Mouse (Mus musculus) gastrocnemius, postnatal 36 days (tissue): ENCODE data around the gene Picalm. TPM values are rescaled to one million over a fixed set of nuclear protein-coding genes. Genes with fewer than 3 reads are reported as not detected.

Experiments used
- total RNA-seq, 2 experiments: library from RNA; stranded (reverse); gene quantifications; 2 replicates each; pipeline ENCODE4 v1.2.3; 2021

Gene Picalm
- total RNA-seq, 2 experiments from 2014 or later = 87.8 to 90.7 TPM

Other genes with a start within 250 kb of the Picalm start
- not detected for gene Ccdc81, start 226.6 kb upstream of the Picalm start, total RNA-seq
- 100 to 1,000 TPM; 105 to 107 TPM for gene Hikeshi, start 189.0 kb upstream of the Picalm start, total RNA-seq
- gene Eed, start 149.2 kb upstream of the Picalm start, total RNA-seq = 10 to 100 TPM; 29.1 to 30.6 TPM
- gene Ccdc83, start 135.6 kb downstream of the Picalm start, total RNA-seq = not detected
- gene Sytl2, start 172.0 kb downstream of the Picalm start, total RNA-seq = 1 to 10 TPM; 5.1 to 5.3 TPM